Mouse (Mus musculus) bone marrow, adult 2 months (tissue): ENCODE results near the gene Adgrf5. TPM values are rescaled to one million over a fixed set of nuclear protein-coding genes. Genes with fewer than 3 reads are reported as not detected.
"Not testable (repeated sequence)": the region's sequence is repeated elsewhere in the genome, so short reads cannot be mapped to it uniquely, and the experiment has no call there.

Experiments
- H3K27ac ChIP-seq: fragments of 200-500 bp; 2 replicates; pipeline ENCODE4 v1.5.1; 2012; ENCODE audit warnings: low read depth, mild to moderate bottlenecking, control low read depth, inconsistent platforms, low read length; ENCODE audit not compliant: control insufficient read depth, poor library complexity, insufficient read depth
- H3K4me1 ChIP-seq: fragments of 200-500 bp; 2 replicates; pipeline ENCODE4 v1.6.1; 2011; ENCODE audit warnings: low read length; ENCODE audit not compliant: control insufficient read depth, insufficient read depth
- H3K4me3 ChIP-seq: fragments of 200-500 bp; replicated peaks from 2 replicates; pipeline ENCODE3; 2011; ENCODE audit warnings: mild to moderate bottlenecking, low read depth, low read length, control low read depth; ENCODE audit not compliant: control insufficient read depth
- CTCF ChIP-seq: fragments of 200-500 bp; IDR thresholded peaks from 2 replicates; pipeline ENCODE4 v1.5.1; 2011; ENCODE audit warnings: low read length, control low read depth; ENCODE audit not compliant: control insufficient read depth, insufficient read depth
- POLR2A ChIP-seq: fragments of 200-500 bp; IDR thresholded peaks from 2 replicates; pipeline ENCODE4 v1.6.1; 2011; ENCODE audit warnings: low read depth, mild to moderate bottlenecking, control low read depth, low read length, borderline replicate concordance; ENCODE audit not compliant: control insufficient read depth
- WGBS: fragments of 180-500 bp; shearing (Covaris S2); methylation state at CpG from one replicate; pipeline ENCODE4 v1.1.7; 2018; 5-methylcytosine and 5-hydroxymethylcytosine counted together
- polyA plus RNA-seq: library from polyadenylated mRNA; stranded (reverse); fragments of >200 nt; gene quantifications from 2 replicates; pipeline ENCODE4 v1.2.4, GENCODE M21; 2011; ENCODE audit warnings: low replicate concordance; ENCODE audit not compliant: missing spikeins, insufficient read depth, insufficient read length

The Adgrf5 gene
- polyA plus RNA-seq, 1 experiment: 7.1 TPM

DNA sequence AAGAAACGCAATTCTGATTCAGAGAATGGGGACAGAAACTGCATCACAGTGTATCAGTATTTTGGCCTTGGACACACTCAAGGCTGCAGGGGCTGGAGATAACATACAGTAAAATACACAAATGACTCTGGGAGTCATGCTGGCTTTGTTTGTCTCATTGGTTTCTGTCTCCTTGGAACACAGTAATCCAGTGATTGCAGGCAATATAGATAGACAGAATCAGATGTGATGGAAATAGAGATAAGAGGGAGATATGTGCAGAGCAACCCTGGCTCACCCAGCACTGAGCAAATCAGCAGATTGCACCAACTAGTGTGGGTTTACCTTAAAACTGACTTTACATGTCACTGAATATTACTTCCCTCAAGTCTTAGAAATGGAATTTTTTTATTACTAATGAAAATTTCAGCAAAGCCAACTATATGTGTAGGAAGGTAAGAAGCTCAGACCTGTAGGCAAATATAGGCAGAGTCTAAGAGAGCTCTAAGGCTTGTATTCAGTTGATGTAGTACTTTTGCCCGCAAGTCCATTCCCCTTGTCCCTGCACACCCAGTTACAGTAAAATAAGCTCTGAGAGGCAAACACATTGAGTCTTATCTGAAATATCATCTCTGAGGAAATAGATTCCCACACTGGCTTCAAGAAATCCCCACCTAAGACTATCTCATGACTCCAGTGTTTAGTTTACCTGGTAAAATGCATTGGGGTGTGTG lies 128.3 kb downstream of the Adgrf5 start:
- H3K4me3 ChIP-seq: no peak overlapping the region
- H3K4me1 ChIP-seq: no peaks in the 10 kb centered on the region
- TF ChIP-seq POLR2A (no peak), CTCF (no peak)
- H3K27ac ChIP-seq: no peak overlapping the region
- WGBS: 90% methylated on average over 2 of the region's 2 CpGs

DNA sequence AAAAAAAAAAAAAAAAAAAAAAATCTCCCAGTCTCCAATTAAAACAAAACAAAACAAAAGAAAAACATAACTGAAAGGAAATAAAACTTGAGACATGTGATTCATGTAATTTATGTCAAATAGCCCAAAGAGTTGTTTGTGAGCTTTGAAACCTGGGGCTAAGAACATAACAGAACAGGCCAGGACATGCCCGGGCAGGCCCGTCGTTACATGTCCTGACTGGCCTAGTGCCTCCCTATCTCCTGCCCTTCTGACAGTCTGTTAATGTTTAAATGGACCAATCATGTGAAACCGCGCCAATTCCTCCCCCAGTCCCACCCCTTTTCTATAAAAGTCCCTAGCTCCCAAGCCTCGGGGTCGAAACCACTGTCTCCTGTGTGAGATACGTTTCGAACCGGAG lies 130.1 kb downstream of the Adgrf5 start:
- WGBS: 91% methylated on average over 8 of the region's 10 CpGs

DNA sequence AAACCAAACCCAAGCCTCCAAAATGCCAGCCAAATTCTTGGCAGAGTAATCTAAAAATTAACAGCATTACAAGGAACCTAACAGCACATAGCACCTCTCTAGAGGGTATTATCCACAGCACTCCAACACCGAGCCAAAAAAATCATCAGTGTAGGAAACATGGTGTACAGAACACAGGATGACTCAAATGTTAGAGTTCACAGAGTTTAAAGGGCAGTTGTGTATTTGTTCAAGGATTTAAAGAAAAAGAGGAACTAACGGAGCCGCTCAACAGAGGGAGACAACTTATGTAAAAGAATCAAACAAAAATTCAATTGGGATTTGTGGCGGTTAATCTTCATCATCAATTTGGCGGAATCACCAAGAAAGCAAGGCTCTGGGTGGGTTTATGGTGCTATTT lies 135.3 kb downstream of the Adgrf5 start:
- TF ChIP-seq CTCF (no peak), POLR2A (no peak)
- H3K4me1 ChIP-seq: no peaks in the 10 kb centered on the region
- H3K4me3 ChIP-seq: no peak overlapping the region
- no peak overlapping the region for H3K27ac ChIP-seq
- 42% methylated on average over 5 of the region's 5 CpGs for WGBS

More for the DNA sequence above, 130.1 kb downstream of the Adgrf5 start:
- H3K27ac ChIP-seq, H3K4me1 ChIP-seq, H3K4me3 ChIP-seq: not testable (repeated sequence)

DNA sequence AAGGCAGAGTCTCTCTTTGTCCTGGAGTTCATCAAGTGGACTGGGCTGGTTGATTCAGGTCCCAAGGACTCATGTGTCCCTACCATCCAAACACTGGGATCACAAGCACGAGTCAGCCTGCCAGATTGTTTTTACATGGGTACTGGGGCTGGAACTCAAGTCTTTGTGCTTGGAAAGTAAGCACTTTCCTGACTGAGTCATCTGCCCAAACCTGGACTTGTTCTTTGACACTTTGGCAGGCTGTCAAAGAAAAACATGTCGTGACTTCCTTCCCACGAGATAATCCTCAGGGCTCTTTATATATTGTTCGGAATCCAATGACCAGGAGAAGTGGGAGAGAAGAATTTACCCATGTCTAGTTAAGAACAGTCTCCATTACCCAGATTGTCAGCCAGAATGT lies 137.3 kb downstream of the Adgrf5 start:
- no peak overlapping the region for H3K4me3 ChIP-seq
- WGBS: 67% methylated on average over 4 of the region's 4 CpGs

DNA sequence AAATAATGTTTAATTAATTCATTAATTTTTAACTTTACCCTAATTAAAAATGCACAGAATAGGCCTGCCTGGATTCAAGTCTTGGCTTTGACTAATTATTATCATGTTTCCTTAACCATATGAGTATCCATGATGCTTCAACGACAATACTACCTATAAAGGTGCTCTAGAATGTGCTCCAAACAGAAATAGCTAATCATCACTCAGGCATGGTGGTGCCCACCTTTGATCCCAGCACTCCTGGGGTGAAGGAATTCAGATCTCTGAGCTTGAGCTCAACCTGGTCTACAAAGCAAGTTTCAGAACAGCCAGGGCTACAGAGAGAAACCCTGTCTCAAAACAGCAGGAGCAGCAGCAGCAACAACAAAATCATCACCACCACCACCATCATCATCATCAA lies 140.3 kb downstream of the Adgrf5 start:
- no peak overlapping the region for H3K27ac ChIP-seq
- no peak for TF ChIP-seq POLR2A
- TF ChIP-seq CTCF: no peak
- 69% methylated on average over 1 of the region's 1 CpGs for WGBS
- no peak overlapping the region for H3K4me3 ChIP-seq
- no peaks in the 10 kb centered on the region for H3K4me1 ChIP-seq

More for the DNA sequence above, 137.3 kb downstream of the Adgrf5 start:
- TF ChIP-seq POLR2A: no peak
- no peak for TF ChIP-seq CTCF
- no peak overlapping the region for H3K27ac ChIP-seq
- no peaks in the 10 kb centered on the region for H3K4me1 ChIP-seq

DNA sequence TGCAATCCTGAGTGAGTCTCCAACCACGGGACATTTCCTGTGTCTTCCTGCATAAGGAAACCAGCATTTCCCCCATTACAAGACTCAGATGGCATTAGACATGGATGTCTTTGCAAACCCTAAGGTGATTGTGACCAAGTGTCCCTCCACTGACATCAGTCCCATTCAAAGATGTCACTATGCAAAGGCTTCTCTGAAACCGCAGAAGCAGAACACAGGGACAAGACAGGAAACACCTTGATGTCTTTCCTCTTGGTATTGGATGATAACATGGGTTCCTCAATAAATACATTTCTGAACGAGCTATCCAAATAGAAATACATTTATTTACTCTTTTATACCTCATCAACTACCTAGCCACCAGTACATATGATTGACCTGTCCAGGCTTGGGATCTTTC lies 141.0 kb downstream of the Adgrf5 start:
- Histone ChIP-seq H3K4me1 (no peaks in the 10 kb centered on the region), H3K27ac (no peak overlapping the region), H3K4me3 (no peak overlapping the region)
- WGBS: 14% methylated on average over 3 of the region's 3 CpGs
- TF ChIP-seq CTCF: no peak
- TF ChIP-seq POLR2A: no peak

DNA sequence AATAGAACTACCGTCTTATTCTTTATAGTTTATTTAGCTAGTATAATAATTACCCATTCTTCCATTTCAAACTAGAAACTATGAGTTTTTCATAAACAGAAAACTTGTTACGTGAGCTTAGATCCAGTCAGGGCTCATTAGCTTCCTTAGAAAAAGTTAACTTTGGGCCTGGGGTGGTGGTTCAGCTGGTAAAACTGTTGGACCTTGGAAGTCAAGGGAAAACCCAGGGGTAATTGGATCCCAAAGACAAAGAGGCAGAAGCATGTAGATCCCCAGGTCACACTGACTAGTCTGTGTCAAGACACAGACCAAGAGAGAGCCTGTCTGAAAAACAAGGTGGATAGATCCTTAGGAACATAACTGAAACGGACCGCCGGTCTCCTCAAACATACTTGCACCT lies 141.4 kb downstream of the Adgrf5 start:
- Histone ChIP-seq H3K4me1 (no peaks in the 10 kb centered on the region), H3K4me3 (no peak overlapping the region), H3K27ac (no peak overlapping the region)
- TF ChIP-seq CTCF (no peak), POLR2A (no peak)
- 77% methylated on average over 5 of the region's 5 CpGs for WGBS

DNA sequence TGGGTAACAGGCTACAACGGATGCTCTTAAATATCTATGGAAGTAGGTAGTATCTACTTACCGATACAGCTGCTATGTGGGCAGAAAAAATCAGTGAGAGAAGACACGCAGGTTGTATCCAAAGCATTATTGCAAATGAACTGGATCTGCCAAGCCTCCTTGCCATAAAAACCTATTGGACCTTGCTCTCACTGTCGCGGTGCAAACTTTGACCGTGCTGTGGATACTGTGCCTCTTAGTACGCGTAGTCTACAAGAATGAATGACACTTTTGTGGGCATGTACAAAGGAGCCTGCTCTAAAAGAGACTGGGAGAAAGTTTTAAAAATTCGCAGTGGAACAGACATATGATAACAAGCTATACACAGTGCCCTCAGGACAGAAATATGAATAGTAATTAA lies 142.3 kb downstream of the Adgrf5 start, which contains the start of gene Mep1a:
Mep1a (minus strand) TSS at position 221 of the 400 bp plus-strand sequence.
- TF ChIP-seq CTCF (no peak), POLR2A (no peak)
- Histone ChIP-seq H3K4me3 (no peak within 1 kb of the TSS), H3K4me1 (no peaks in the 10 kb centered on the region), H3K27ac (no peak within 1 kb of the TSS)
- WGBS: 90% methylated on average over 9 of the region's 9 CpGs
